Mouse (Mus musculus) frontal cortex, adult (tissue): ENCODE results near the gene Duoxa1.
"Not testable (repeated sequence)": the region's sequence is repeated elsewhere in the genome, so short reads cannot be mapped to it uniquely, and the experiment has no call there.

Experiments used
- ATAC-seq: cut with Nextera tagmentation; 2 replicates; pipeline ENCODE4 v1.9.2; 2017; ENCODE audit warnings: mild to moderate bottlenecking, moderate library complexity, mixed read lengths; ENCODE audit not compliant: low TSS enrichment

The Duoxa1 gene

DNA sequence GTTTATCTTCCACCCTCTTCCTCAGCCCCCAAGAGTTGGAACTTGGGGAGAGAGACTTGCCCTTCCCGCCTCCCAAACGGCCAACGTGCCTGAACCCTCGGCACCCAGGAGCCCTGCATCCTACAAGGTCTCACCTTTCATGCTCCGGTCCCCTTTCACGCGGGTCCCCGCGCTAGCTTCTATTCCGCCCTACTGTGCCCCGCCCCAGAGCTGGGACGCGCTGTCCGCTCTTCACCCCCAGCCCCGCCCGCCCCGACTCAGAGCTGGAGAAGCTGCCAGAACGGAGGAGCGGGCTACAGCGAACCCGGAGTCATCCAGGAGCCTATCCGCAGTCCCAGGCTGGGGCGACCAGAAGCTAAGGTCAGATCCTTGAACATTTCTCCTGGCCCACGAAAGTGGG is at the start of gene Duoxa1:
Duoxa1 (minus strand) TSS at position 195 of the 400 bp plus-strand sequence.
- ATAC-seq, result no peak

DNA sequence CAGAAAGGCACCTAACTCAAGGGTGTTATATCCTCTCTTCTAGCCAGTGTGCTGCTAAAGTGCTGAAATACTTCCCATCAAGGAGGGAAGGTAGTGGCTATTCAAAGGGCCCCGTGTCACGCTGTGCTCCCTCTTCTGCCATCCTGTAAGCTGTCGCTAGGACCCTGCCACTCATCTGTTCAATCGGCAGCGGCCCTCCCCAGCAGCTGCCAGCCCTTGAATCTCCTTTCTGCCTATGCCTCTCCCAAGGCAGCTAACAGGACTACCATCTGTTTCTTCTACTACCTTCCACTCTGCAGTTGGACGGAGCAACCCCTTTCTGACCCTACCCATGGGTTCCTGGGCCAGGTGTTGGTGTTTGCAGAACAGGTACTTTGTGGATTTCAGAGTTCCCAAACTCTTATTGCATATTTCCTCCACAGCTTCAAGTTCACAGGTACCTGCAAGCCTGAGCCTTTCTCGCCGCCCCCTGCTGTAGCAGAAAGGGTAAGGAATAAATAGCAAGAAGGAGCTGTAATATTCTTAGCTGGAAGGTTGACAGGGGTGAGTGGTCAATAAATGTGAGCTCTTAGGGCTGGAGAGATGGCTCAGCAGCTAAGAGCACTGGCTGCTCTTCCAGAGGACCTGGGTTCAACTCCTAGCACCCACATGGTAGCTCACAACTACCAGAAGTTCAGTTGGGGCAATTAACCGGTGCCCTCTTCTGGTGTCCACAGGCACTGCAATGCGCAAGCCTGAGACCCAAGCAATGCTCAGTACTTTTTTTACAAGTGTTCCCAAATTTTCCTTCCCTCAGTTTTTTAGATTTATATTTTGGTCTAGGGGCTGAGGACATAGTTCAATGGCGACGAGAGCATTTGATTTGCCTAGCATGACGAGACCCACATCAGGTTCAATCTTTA is 49.3 kb upstream of the Duoxa1 start:
- ATAC-seq, result no peak

DNA sequence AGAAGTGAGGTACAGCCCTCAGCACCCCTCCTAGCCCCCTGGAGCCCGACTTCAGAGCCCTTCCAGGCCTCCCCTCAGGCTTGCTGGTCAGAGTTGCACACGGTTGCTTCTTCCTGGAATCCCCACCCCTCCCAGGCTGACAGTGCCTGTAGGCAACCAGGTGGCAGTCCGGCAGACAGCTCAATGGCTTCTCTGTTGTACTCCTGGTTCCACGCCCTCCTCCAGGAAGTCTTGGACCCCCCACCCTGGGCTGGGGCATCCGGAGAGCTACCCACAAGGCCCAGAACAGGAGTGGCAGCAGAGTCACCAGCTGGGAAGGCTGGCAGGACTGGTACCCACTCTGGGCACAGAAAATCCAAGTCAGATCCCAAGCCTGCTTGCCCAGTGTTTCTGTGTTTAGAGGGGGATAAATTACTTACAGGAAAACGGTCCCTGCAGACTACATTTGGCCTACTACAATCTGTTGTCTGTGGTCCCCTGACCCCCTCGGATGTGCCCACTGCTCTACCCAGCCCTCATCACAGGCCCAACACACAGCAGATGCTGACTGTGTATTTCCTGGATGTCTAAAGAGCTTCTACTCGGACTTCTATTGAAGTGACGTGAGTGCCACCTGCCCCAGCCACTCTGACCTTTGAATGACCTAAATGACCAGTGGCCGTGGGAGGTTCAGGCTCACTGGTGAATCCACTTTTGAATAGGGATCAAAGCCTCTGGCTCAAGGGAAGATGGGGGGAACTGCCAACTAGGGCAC is 48.5 kb upstream of the Duoxa1 start:
- no peak for ATAC-seq

DNA sequence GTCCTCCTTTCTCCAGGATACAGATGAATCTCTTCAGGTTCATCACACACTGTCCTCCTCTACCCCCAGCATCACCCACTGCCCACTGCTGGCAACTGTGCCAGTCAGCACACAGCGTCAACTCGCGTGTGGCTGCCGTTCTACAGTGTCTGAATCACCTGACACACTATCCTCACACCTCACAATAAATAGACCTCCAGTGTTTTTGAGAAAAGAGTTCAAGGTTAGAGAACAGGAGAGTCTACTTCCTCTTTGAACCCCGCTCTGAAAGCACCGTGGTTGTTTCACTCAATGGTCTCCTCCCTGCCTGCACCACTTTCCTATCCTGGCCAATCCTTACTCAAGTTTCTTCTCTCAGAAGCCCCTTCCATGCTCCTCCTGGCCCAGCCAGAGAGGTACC is 47.7 kb upstream of the Duoxa1 start:
- ATAC-seq, result no peak

DNA sequence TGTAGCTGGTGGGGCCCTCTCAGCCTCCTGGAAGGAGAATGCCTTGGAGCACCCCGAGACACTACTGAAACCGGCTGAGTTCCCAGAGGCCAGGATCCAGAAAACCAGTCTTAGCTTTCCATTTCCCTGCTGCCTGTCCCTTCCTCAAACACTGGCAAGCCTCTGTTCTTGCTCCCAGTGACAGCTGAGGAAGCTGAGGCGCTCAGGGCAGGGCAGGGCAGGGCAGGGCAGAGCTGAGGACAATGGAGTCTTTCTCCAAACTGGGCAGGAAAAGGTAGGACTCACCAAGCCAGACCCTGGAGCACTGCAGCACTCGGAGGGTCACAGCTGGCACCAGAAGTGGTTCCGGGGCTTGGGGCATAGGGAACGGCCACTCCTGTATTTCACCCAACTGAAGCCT is 46.8 kb upstream of the Duoxa1 start:
- no peak for ATAC-seq

DNA sequence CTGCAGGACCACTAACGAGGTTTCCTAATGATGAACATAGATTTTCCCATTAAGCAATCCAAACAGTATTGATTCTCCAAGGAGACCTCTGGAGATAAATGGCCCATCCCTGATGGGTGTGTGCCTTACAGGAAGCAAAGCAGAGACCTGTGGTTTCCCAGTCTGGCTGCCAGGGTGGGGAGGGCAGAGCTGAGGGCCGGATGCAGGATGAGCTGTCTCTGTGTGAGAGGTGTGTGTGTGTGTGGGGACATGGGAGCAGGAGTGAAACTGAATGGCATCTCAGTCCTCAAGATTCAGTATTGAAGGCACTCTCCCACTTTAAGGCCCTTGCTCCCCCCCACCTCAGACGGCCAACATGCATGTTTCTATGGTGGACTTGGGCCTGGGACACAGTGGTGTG is 42.7 kb upstream of the Duoxa1 start:
- ATAC-seq, result no peak

DNA sequence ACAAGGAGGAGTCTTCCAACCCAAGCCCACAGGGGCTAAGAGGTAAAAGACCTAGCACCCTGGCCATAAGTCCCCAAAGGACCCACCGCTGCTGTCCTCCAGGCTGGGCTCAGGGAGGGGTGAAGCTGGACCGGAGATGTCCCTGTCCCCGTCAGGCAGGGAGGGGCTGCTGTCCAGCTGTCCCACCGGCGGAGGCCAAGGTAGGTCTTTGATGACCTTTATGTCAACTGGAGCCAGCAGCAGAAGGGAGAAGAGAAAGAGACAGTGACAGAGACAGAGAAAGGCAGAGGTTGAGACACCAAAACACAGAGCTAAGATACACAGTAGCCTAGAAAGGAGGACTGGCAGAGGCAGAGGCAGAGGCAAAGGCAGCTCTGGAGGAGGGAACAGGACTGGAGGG is 41.9 kb upstream of the Duoxa1 start:
- no peak for ATAC-seq

DNA sequence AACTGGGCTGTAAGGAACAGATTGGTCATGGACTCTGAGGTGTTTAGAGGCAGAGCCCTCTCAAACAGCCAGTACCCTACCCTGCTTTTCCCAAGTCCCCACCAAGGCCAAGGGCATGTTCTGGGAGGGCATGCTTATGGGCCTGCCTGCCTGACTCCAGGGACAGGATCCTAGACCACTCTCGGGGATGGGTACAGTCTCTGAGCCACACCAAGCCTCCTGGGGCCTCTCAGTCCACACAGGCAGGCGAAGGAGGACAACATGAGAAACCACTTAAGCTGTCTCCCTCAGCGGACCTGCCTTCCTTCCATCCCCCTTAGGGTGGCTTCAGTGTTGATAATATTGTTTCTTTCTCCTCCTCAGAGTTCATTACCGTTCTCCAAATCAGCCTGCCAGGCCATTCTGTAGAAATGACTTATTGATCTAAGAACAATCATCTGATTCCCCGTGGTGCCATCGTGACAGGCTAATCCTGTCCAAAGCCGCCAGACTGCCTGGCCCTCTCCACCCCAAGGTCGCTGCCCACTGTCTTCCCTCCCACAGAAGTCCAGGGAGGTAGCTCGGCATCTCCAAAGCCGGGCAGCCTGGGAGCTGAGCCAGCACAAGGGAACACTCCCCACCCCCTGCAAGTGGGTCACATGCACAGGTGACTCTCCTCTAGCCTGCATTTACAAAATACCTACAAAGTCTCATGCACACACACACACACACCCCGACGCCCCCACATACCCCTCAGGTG is 40.8 kb upstream of the Duoxa1 start:
- no peak for ATAC-seq

DNA sequence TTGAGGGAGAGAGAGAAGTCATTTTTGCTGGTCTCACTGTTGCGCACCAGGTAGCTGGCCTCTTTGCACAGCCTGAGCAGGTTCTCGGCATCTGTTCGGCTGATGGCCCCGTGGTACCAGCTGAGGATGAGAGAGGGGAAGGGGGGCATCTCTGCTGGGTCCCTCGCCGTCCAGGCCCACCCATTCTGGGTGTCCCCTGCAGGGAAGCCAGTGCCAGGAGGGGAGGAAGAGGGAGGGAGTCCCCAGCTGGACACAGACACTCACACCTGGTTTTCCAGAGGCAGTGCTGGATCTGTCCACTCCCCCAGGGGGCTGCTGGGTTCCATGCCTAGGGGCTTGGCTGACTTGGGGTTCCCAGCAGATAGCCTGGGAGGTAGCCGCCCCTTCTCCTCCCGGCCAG is 40.2 kb upstream of the Duoxa1 start:
- no peak for ATAC-seq

DNA sequence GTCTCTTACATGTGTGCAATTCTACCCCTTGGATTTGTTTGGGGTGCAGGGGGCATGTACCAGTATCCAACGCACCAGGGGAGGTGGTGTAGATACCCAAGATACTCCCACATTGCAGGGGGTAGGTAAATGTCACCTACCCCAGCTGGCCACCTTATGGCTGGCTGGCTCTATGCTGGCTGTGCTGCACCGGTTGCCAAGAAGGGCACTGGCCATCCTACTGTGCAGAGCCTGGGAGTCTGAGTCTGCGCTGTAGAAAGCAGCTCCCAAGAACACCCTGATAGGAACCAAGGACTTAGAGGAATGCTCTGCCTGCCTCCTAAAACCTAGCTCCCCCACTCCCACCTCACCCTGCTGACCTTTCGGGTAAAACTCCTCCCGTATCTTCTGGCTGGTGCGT is 39.5 kb upstream of the Duoxa1 start:
- no peak for ATAC-seq

DNA sequence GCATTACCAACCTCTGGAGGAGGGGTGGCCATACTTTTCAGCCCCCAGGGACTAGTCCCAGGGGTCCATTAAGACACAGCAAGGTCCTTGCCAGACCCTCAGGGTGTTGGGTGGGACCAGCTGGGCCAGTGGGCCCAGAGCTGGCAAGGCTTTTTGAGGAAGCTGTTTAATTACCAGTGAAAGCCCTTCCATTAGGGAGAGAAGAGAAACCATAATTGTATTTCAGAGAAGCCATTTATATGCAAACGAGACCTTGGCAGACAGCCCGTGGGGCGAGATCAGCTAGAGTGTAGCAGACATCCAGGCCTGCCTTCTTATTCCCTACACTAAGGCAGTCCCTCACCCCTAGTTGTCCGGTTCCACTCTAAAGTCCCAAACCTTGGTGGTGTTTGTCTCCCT is 38.4 kb upstream of the Duoxa1 start:
- no peak for ATAC-seq

DNA sequence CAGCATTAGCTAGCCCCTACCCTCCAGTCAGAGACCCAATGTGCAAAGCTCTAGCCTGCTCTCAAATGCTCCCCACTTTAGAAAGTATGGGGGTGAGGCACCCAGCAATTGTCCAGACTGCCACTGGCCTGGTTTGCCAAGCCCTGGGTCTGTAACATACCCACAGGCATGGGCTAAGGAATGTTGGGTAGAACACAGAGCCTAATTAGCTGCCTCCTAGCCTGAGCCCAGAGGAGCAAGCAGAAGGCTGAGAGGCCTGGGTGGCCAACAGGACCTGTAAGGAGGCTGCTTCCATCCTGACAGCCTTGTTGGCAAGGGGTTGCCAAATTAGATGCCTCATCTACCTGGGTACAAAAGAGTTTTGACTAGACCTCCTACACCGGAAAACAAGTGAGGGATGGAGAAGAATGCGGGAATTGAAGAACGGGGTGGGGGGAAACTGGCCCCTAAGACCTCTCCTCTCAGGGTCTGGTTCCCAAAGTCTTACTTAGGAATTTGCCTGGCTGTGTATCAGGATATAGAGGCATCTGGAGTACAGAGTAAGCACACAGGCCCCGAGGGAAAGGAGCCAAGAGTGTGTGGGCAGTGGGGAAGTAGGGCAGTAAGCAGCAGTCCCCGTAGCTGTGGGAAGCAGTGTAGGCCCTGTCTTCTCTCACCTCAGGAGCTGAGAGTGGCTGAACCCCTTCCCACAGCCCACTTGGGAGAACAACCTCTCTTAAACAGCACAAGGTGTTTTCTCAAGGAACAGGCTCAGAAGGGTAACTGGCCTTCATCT is 37.8 kb upstream of the Duoxa1 start:
- peak; percentile 59 for ATAC-seq

DNA sequence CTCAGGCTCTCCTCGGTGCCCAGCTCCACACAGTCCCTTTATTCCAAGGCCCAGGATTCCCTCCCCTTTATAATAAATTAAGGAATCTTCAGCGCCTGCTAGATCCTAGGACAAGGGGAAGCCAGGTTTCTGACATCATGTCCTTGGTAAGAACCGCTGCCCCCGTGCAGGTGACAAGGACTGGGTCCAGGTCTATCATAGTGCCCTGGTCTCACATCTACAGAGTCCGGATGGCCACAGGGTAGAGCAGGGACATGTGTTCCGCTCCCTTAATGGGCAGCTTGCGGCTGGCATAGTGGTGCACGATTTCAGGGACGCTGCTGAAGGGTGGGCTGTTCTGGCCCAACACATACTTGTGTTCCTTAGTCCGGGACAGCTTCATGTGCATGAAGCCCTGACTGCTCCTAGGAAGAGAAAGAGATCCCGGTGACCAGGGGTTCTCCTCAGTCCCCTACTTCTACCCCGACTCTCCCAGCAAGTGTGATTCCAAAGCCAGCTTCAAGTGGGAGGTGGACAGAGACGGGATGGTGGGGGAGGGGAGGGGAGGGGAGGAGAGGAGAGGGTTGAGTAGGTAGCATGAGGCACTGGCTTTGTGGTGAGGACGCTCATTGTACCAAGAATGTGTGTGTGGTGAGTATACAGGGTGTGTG is 35.7 kb upstream of the Duoxa1 start:
- ATAC-seq, result peak; percentile 26

DNA sequence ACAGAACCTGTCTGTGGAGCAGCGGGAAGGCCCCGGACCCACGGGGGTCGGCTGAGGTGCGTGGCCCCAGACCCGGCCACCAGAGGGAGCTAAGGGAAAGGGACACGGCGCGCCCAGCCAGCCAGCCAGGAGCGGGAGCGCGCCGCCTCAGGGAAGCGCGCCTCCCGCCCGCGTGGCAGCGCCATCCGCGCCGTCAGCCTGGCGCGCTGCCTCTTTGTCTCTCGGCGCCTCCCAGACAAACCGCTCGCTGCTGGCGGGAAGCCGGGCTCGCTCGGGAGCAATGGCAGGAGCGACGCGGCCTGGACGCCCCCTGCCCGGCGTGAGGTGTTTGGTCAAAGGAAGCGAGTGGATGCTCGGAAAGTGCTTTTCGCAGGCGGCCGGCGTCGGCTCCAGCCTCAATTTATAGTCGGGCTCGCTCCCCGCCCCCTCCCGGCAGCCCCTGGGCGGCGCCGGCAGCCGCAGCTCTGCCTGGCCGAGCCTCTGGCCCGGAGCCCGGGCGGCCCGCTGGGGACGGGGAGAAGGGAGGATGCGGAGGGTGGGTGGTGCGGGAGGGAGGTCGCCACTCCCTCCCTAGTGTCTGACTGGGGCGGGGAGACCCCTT is 35.1 kb upstream of the Duoxa1 start:
- peak; percentile 66 for ATAC-seq

DNA sequence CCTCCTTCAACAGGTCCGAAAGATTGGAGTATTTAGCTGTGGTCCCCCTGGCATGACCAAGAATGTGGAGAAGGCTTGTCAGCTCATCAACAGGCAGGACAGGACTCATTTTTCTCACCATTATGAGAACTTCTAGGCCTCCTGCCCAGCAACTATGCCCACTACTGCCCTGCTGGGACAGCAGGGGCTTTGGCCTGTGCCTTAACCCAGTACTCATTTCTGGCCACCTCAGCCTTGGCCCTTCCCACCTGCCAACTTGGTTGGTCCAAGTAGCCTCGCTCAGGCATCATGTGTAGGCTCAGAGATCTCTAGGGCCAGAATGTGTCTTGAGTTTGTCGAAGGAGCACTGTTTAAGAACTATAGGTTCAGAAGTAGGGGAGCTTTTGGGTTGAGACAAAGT is 33.7 kb upstream of the Duoxa1 start:
- ATAC-seq, result no peak

DNA sequence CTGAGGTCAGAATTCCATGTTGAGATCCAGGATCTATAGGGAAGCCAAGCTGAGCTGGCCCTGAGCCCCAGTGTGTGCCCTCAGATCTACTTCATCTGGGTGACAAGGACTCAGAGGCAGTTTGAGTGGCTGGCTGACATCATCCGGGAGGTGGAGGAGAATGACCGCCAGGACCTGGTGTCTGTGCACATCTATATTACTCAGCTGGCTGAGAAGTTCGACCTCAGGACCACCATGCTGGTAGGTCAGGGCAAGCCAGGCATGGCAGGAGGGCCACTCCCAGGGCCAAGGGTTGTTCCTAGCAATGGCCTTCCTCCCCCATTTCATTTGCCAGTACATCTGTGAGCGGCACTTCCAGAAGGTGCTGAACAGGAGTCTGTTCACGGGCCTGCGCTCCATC is 32.6 kb upstream of the Duoxa1 start:
- ATAC-seq, result not testable (repeated sequence)

DNA sequence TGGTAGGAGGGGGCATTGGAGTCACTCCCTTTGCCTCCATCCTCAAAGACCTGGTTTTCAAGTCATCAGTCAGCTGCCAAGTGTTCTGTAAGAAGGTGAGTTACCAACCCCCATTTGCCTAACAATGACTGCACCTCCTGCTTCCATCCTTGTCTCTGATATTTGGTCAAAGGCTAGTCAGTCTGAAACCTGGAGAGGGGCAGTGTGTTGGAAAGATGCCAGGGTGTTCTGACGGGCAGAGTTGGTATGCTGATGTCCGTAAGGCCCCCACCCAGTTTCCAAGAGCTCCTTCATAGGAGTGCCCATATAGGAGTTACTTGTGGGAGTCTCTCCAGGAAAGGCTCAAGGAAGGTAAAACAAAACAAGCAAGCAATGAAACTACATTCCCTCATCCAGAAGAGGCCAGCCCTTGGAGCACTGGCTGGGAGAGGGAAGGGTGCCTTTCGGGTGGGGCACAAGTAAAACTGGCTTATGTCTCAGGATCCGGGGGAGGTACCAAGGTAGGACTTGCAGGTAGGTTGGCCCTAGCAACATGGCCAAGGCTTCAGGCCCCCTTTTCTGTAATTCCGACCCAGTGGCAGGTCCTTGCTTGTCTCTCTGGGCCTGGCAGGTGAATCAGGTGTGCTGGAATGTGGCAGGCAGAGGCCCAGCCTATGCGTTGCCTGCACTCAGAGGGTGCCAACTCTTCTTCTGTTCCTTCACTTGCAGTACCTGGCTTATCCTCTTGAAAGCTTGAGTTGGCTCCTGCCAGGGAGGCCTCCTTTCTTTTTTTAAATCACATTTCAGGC is 31.8 kb upstream of the Duoxa1 start:
- ATAC-seq, result 0 out of 2 replicates have a peak, but pooled peaks have one; percentile 8

DNA sequence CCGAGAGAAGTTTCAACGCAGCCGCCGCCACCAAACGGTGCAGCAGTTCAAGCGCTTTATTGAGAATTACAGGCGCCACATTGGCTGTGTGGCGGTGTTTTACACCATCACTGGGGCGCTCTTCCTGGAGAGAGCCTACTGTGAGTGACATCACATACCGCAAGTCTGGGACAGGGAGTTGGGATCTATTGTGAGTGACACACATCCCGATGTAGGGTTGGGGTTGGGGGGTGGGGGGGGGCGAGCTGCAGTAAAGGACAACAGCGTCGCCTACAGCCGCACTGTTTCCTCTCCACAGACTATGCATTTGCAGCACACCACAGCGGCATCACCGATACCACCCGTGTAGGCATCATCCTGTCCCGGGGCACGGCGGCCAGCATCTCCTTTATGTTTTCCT is 23.8 kb upstream of the Duoxa1 start:
- ATAC-seq, result peak; percentile 62

DNA sequence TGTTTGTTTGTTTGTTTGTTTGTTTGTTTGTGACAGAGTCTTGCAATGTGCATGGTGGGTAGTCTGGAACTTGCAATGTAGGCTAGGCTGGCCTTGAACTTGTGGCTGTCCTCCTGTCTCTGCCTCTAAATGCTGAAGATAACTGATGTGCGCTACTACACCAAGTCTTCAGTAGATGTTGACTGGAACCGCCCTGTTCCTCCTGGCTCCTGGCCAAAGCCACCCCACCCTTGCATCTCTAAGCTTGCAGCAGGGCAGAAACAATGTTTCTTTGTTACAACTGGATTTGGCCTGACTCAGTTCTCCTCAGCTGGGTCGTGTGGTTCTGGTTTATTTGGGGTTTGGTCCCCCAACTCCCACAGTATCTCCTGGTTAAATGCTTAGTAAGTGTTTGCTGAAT is 20.6 kb upstream of the Duoxa1 start:
- ATAC-seq, result no peak

DNA sequence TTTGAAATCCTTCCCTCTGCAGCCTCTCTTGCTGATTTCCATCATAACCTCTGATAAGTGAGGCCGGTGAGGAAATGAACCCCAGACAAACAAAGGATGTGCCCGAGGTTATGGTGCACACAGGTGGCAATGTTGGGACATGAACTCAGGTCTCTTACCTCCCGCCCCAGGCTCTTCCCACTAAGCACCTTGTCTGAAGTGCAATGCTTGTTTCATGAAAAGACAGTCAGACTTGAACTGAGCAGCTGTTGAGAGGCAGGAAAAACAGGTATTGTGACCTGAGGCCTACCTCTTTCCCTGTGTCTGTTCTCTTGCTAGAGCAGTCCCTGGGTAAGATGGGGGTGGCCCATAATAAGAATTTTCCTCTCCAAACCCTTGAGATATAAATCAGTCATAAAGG is 18.7 kb upstream of the Duoxa1 start:
- ATAC-seq, result no peak
